Mouse (Mus musculus) erythroblast, embryonic 14.5 days (primary cell): ENCODE measurements around the gene Bckdk.
A peak's percentile ranks its signal among the peaks of the same experiment; 100 is the strongest.

Experiments used
- GATA1 ChIP-seq: IDR thresholded peaks from 2 replicates; pipeline ENCODE4 v1.6.1; 2012; ENCODE audit warnings: low read length, inconsistent platforms, mixed read lengths
- TAL1 ChIP-seq: IDR thresholded peaks from 3 replicates; pipeline ENCODE4 v1.6.1; 2012; ENCODE audit warnings: low read length, inconsistent platforms, mixed read lengths

GRCm38 (mm10) chr7:127895442-127895841 lies 8.4 kb upstream of the Bckdk start, which contains the start of the genes Gm21974 and Vkorc1:
- TF ChIP-seq TAL1: no peak
- 0 out of 2 replicates have a peak, but pooled peaks have one; percentile 14 for TF ChIP-seq GATA1
